Mouse (Mus musculus) heart, embryonic 16.5 days (tissue): Measurements from ENCODE around the gene Gimap4. TPM values are rescaled to one million over a fixed set of nuclear protein-coding genes. Genes with fewer than 3 reads are reported as not detected.
A peak's percentile ranks its signal among the peaks of the same experiment; 100 is the strongest.

Experiments
- ATAC-seq: fragments of 200-750 bp; cut with Nextera tagmentation; replicated peaks from 2 replicates; pipeline ENCODE4 v1.8.0; 2017; ENCODE audit warnings: moderate number of reproducible peaks; ENCODE audit not compliant: insufficient read depth, low FRiP score; ENCODE audit errors: extremely low read depth
- H3K27ac ChIP-seq: fragments of 300-500 bp; sonication (generic); 2 replicates; pipeline ENCODE4 v1.5.1; 2014; ENCODE audit warnings: mild to moderate bottlenecking, low read length, control low read depth, moderate library complexity
- H3K27me3 ChIP-seq: fragments of 300-500 bp; sonication (generic); 2 replicates; pipeline ENCODE4 v1.6.1; 2014; ENCODE audit warnings: low read length, mixed read lengths; ENCODE audit not compliant: control insufficient read depth, insufficient read depth
- H3K36me3 ChIP-seq: fragments of 300-500 bp; sonication (generic); 2 replicates; pipeline ENCODE4 v1.6.1; 2014; ENCODE audit not compliant: control insufficient read depth, insufficient read depth
- H3K4me1 ChIP-seq: fragments of 300-500 bp; sonication (generic); 2 replicates; pipeline ENCODE4 v1.6.1; 2014; ENCODE audit warnings: low read length, mixed read lengths; ENCODE audit not compliant: control insufficient read depth, insufficient read depth
- H3K4me2 ChIP-seq: fragments of 300-500 bp; sonication (generic); 2 replicates; pipeline ENCODE4 v1.6.1; 2014; ENCODE audit warnings: low read depth, mild to moderate bottlenecking, control low read depth, low read length
- H3K4me3 ChIP-seq: fragments of 300-500 bp; sonication (generic); 2 replicates; pipeline ENCODE4 v1.5.1; 2014; ENCODE audit warnings: mild to moderate bottlenecking, control low read depth, low read length
- H3K9ac ChIP-seq: fragments of 300-500 bp; sonication (generic); 2 replicates; pipeline ENCODE4 v1.6.1; 2014; ENCODE audit warnings: low read length, control low read depth
- H3K9me3 ChIP-seq: fragments of 300-500 bp; sonication (generic); replicated peaks from 2 replicates; pipeline ENCODE4 v1.6.1; 2016; ENCODE audit warnings: low read length; ENCODE audit not compliant: control insufficient read depth
- WGBS: fragments of 180-500 bp; shearing (Covaris S2); extraction: QIAGEN DNeasy Blood & Tissue Kit; methylation state at CpG from one replicate; pipeline ENCODE4 v1.1.7; 2014; 5-methylcytosine and 5-hydroxymethylcytosine counted together
- polyA plus RNA-seq: library from polyadenylated mRNA; unstranded; fragments of >200 nt; fragmentation: Nextera tagmentation; extraction: Ambion mirVana; gene quantifications from 2 replicates; pipeline ENCODE4 v1.2.1, GENCODE M21; 2015

Gimap4 gene
- polyA plus RNA-seq, 1 experiment from 2014 or later: 37.0 TPM

GRCm38 (mm10) chr6:48687077-48687476 lies 2.7 kb downstream of the Gimap4 start:
- H3K4me2 ChIP-seq: peak overlapping the region; percentile 7; the same call in 1 of the 2 replicates
- H3K27me3 ChIP-seq: no peaks in the 10 kb centered on the region
- no peak overlapping the region for H3K4me3 ChIP-seq
- no peak overlapping the region for H3K27ac ChIP-seq
- 50% methylated on average over 2 of the region's 2 CpGs for WGBS
- no peak overlapping the region for H3K9ac ChIP-seq
- no peaks in the 10 kb centered on the region for H3K36me3 ChIP-seq
- no peak for ATAC-seq
- H3K9me3 ChIP-seq: no peaks in the 10 kb centered on the region
- H3K4me1 ChIP-seq: no peaks in the 10 kb centered on the region

- ATAC-seq: no peak
- 67% methylated on average over 2 of the region's 2 CpGs for WGBS
Observed at GRCm38 (mm10) chr6:48689320-48689719, 5.0 kb downstream of the Gimap4 start.

GRCm38 (mm10) chr6:48692962-48693361 lies 8.6 kb downstream of the Gimap4 start:
- Histone ChIP-seq H3K36me3 (no peaks in the 10 kb centered on the region), H3K27ac (no peak overlapping the region), H3K27me3 (no peaks in the 10 kb centered on the region), H3K4me3 (no peak overlapping the region), H3K9me3 (no peaks in the 10 kb centered on the region), H3K4me2 (no peak overlapping the region), H3K9ac (no peak overlapping the region), H3K4me1 (no peaks in the 10 kb centered on the region)
- 73% methylated on average over 6 of the region's 6 CpGs for WGBS
- ATAC-seq: no peak

More at GRCm38 (mm10) chr6:48689320-48689719, 5.0 kb downstream of the Gimap4 start:
- H3K4me3 ChIP-seq: no peak overlapping the region
- H3K9ac ChIP-seq: no peak overlapping the region
- H3K4me1 ChIP-seq: no peaks in the 10 kb centered on the region
- H3K9me3 ChIP-seq: no peaks in the 10 kb centered on the region
- no peak overlapping the region for H3K27ac ChIP-seq
- H3K36me3 ChIP-seq: no peaks in the 10 kb centered on the region
- H3K4me2 ChIP-seq: no peak overlapping the region
- H3K27me3 ChIP-seq: no peaks in the 10 kb centered on the region

- no peaks in the 10 kb centered on the region for H3K4me1 ChIP-seq
- ATAC-seq: no peak
- peaks cover under 1% of the 10 kb centered on the region; the same call in 1 of the 2 replicates for H3K36me3 ChIP-seq
- no peaks in the 10 kb centered on the region for H3K9me3 ChIP-seq
- no peak overlapping the region for H3K4me3 ChIP-seq
- peak overlapping the region; percentile 49 for H3K27ac ChIP-seq
- 72% methylated on average over 4 of the region's 4 CpGs for WGBS
- H3K4me2 ChIP-seq: no peak overlapping the region
- no peaks in the 10 kb centered on the region for H3K27me3 ChIP-seq
- H3K9ac ChIP-seq: no peak overlapping the region
Observed at GRCm38 (mm10) chr6:48696830-48697554, 12.6 kb downstream of the Gimap4 start.

GRCm38 (mm10) chr6:48697555-48697930 lies 13.2 kb downstream of the Gimap4 start:
- H3K4me1 ChIP-seq: no peaks in the 10 kb centered on the region
- ATAC-seq: no peak
- H3K27me3 ChIP-seq: no peaks in the 10 kb centered on the region
- H3K4me2 ChIP-seq: no peak overlapping the region
- no peak overlapping the region for H3K9ac ChIP-seq
- WGBS: 45% methylated on average over 1 of the region's 1 CpGs
- no peaks in the 10 kb centered on the region for H3K9me3 ChIP-seq
- H3K27ac ChIP-seq: peak overlapping the region; percentile 49
- peaks cover 4% of the 10 kb centered on the region; the same call in 1 of the 2 replicates for H3K36me3 ChIP-seq
- H3K4me3 ChIP-seq: no peak overlapping the region

GRCm38 (mm10) chr6:48698066-48698856 lies 13.9 kb downstream of the Gimap4 start:
- H3K36me3 ChIP-seq: peaks cover 4% of the 10 kb centered on the region; the same call in 1 of the 2 replicates
- no peak for ATAC-seq
- H3K9ac ChIP-seq: no peak overlapping the region
- H3K4me1 ChIP-seq: no peaks in the 10 kb centered on the region
- H3K27ac ChIP-seq: peak overlapping the region; percentile 61
- H3K4me3 ChIP-seq: no peak overlapping the region
- no peak overlapping the region for H3K4me2 ChIP-seq
- H3K27me3 ChIP-seq: no peaks in the 10 kb centered on the region
- WGBS: 79% methylated on average over 7 of the region's 7 CpGs
- no peaks in the 10 kb centered on the region for H3K9me3 ChIP-seq

GRCm38 (mm10) chr6:48698888-48699287 lies 14.5 kb downstream of the Gimap4 start:
- Histone ChIP-seq H3K27ac (peak overlapping the region; percentile 61), H3K9ac (no peak overlapping the region), H3K4me2 (no peak overlapping the region), H3K27me3 (no peaks in the 10 kb centered on the region), H3K9me3 (no peaks in the 10 kb centered on the region), H3K36me3 (peaks cover 4% of the 10 kb centered on the region; the same call in 1 of the 2 replicates), H3K4me1 (no peaks in the 10 kb centered on the region), H3K4me3 (no peak overlapping the region)
- no peak for ATAC-seq
- 58% methylated on average over 3 of the region's 3 CpGs for WGBS

- H3K36me3 ChIP-seq: peaks cover 4% of the 10 kb centered on the region; the same call in 1 of the 2 replicates
- H3K4me1 ChIP-seq: no peaks in the 10 kb centered on the region
- H3K27ac ChIP-seq: peak overlapping the region; percentile 83
- H3K9me3 ChIP-seq: no peaks in the 10 kb centered on the region
- peak; percentile 82 for ATAC-seq
- no peak overlapping the region for H3K9ac ChIP-seq
- no peaks in the 10 kb centered on the region for H3K27me3 ChIP-seq
- H3K4me3 ChIP-seq: no peak overlapping the region
- H3K4me2 ChIP-seq: no peak overlapping the region
- WGBS: 39% methylated on average over 5 of the region's 5 CpGs
Observed at GRCm38 (mm10) chr6:48700251-48701075, 16.1 kb downstream of the Gimap4 start.
